Mouse (Mus musculus): ENCODE measurements around the gene AY358078.
"Not testable (repeated sequence)": the region's sequence is repeated elsewhere in the genome, so short reads cannot be mapped to it uniquely, and the experiment has no call there.

AY358078 gene

GRCm38 (mm10) chr14:51799746-51800145 lies at the start of gene AY358078:
AY358078 (plus strand) TSS chr14:51800046.
- DNase-seq, result no peak

DNA sequence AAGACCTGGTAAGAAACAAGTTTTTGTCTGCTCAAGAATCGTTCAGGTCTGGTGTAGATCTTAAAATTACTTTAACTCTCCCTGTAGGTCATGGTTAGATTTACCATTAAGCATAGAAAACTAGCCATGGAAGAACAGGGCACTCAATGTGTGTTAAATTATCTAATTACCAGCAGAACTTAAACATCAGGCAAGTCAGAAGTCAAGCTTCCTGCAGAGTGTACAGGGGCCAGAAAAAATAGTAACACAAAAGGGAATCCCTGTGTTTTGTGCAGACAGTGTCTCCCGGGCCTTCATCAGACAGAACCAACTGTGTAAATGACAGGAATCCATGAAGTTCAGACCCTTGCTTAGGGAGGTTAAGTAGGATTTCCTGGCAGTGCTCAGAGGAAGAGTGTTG lies 43.9 kb upstream of the AY358078 start:
- DNase-seq, result no peak

DNA sequence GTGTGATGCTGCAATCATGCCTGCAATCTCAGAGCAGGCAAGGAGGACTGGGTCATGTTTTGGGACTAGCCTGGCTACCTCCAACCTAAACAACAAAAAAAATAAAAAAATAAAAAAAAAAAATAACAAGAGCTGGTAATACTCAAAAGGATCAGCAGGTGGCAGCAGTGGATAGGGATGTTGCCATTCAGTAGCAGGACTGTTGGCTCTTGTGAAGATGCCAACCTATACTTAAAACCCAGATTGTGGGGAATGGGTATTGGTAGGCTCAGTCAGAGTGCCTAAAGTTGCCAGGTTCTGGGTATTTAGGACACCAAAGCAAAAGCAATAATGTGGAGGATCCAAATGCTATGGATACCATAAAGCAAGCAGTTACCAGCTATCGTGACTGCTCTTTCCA lies 28.5 kb upstream of the AY358078 start:
- DNase-seq, result not testable (repeated sequence)

DNA sequence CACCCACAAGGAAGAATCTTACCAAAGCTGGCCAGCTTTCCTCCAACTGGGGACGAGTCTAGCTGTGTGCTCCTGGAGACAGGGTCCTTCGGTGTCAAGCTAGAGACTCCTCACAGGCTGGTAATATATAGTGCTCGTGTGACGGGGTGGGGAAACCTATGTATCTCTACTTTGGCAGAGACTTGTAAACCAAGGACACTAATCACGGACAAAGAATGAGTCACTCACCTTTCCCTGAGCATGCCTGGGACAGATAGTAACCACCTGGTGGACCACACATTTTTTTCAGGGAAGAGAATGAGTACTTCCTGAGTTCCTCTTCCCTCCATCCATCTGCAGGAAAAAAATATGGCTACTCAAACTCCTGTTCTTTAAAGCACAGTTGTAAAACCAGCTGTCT lies 26.4 kb upstream of the AY358078 start, which contains the start of gene Ang4:
Gene Ang4, minus strand, starts transcription at position 101 of the 400 bp plus-strand sequence.
- no peak for DNase-seq

DNA sequence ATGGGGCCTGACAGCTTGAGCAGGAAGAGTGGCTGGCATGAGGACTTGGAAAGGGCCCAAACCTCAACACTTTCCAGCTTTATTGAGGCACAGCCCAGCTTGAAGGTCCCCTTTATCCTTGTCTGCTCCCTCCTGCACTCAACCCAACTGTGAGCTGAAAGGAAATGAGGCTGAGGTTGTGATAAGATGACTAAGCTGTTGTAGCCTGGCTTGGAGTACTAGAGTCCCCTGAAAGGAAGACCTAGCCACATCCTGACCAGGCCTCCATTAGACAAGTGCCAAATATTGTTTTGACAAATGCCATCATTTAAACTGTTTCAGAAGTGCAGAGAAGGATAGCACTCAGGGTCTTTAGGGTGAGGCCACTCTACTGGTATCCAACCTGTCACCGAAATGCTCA lies 22.1 kb upstream of the AY358078 start:
- no peak for DNase-seq

GRCm38 (mm10) chr14:51778865-51779481 lies 20.9 kb upstream of the AY358078 start:
- DNase-seq, result no peak

DNA sequence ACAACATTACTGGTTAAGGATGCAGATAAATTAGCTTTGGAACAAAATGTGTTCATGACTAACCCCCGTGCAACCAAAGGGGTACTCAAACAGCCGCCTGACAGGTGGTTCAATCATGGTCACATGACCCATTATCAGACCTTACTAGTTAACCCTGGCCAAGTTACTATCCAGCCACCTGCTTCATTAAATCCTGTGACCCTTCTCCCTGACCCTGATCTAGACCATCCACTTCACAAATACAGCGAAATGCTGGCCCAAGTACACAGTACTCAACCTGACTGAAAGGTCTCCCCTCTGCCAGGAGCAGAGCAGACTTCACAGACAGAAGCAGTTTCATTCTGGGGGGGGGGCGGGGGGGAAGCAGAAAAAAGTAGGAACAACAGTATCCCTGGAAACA lies 13.5 kb upstream of the AY358078 start:
- no peak for DNase-seq

DNA sequence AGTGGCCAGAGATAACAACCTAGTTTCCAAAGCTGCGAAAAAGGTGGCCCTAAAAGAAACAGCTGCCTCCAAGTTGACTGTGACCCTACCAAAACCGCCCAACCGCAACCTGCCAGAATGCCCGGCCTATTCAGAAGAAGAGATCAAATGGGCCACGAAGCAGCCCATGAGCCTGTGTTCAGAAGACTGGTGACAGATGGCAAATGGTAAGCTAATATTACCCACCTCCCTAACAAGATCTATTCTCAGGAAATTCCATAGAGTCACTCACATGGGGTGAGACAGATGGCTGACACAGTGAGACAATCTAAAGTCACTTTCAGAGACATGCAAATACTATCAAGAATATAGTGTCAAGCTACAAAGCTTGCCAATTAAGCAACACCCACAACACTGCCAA lies 12.8 kb upstream of the AY358078 start:
- no peak for DNase-seq

GRCm38 (mm10) chr14:51789196-51789595 lies 10.7 kb upstream of the AY358078 start:
- no peak for DNase-seq

DNA sequence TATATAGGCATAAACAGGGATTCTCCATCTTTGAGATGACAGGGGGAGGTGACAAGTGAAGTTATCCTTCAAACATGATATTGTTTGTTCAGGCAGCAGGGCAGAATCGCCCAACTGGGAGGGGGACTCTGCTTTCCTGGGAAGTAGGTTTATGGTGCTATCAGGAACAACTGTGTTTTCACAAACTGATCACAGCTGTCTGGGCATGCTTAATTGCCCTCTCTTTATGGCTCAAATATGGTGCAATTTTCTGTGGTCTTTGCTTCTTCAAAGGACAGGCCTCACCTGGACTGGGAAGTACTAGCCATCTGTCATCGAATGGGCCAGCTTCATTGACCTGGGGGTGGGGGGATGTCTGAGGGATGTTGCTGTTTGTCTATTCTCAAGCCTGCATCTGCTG lies 5.7 kb upstream of the AY358078 start:
- no peak for DNase-seq

DNA sequence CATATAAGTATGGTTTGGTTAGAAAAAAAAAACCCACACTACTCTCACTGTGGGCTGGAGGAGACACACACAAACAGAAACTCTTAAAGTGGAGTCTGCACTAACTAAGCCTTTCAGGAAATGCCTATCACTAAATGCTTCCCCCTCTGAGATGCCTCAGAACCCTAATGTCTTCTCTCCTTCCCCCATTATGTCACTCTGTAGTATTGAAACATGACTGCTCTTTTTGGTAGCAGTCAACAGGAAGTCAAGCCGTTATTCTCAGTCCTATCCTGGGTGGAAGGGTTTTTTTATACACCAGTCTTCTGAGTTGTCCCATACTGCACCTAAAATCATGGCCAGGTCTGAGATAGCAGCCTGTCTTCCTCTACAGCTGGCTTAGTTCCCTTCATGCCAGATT lies 26.8 kb downstream of the AY358078 start:
- DNase-seq, result no peak

- not testable (repeated sequence) for DNase-seq
Observed at GRCm38 (mm10) chr14:51827842-51828241, 28.0 kb downstream of the AY358078 start.

GRCm38 (mm10) chr14:51829188-51829587 lies 29.3 kb downstream of the AY358078 start:
- DNase-seq, result no peak

DNA sequence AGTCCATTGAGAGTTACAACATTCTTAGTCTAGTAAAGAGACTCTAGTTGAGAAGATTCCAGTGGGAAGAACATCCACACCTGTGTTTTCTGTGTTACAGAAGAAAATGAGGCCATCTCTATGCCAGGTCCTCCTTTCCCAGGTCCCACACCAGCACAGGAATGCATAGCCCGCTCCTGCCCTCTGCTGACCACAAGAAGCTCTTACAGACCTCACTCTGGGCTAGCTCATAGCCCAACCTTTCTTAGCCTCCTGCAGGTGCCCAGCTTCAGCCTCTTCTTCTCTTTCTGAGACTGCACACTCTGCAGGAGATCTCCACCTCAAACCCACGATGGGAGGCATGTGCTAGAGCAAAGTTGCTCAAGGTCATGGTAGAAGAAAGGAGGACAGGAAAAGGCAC lies 38.6 kb downstream of the AY358078 start:
- not testable (repeated sequence) for DNase-seq

- no peak for DNase-seq
Observed at GRCm38 (mm10) chr14:51842250-51842649, 42.4 kb downstream of the AY358078 start.

- DNase-seq, result no peak
Observed at GRCm38 (mm10) chr14:51842781-51843180, 42.9 kb downstream of the AY358078 start.

DNA sequence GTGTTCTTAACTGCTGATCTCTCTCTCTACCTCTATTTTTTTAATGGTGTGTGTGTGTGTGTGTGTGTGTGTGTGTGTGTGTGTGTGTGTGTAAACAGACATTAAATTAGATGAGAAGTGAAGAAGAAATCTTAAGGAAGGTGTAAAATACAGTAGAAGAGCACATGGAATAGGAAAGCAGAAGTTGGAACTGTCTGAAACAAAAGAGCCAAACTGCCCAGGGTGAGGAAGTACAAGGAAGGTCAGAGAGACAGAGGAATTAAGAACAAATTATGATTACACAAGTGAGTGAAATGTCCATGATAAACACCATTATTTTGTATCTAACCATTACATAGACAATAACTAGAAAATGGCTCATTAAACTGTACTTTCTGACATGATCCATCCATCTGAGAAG lies 44.0 kb downstream of the AY358078 start:
- no peak for DNase-seq

GRCm38 (mm10) chr14:51846566-51846965 lies 46.7 kb downstream of the AY358078 start:
- no peak for DNase-seq

DNA sequence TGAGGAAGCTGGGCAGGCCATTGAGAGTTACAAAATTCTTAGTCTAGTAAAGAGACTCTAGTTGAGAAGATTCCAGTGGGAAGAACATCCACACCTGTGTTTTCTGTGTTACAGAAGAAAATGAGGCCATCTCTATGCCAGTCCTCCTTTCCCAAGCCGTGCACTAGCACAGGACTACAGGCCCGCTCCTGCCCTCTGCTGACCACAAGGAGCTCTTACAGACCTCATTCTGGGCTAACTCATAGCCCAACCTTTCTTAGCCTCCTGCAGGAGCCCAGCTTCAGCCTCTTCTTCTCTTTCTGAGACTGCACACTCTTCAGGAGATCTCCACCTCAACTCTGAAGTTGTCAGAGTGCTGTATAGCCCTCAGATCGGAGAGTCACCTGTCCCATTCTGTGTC lies 51.2 kb downstream of the AY358078 start:
- not testable (repeated sequence) for DNase-seq

- DNase-seq, result no peak
Observed at GRCm38 (mm10) chr14:51853399-51853798, 53.6 kb downstream of the AY358078 start, which contains the start of gene Ear6. Ear6 (plus strand) TSS chr14:51853699.

- not testable (repeated sequence) for DNase-seq
Observed at GRCm38 (mm10) chr14:51855280-51855679, 55.4 kb downstream of the AY358078 start.

DNA sequence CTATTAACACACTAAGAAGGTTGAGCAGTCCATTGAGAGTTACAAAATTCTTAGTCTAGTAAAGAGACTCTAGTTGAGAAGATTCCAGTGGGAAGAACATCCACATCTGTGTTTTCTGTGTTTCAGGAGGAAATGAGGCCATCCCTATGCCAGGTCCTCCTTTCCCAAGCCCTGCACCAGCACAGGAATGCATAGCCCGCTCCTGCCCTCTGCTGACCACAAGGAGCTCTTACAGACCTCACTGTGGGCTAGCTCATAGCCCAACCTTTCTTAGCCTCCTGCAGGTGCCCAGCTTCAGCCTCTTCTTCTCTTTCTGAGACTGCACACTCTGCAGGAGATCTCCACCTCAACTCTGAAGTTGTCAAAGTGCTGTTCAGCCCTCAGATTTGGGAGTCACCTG lies 63.8 kb downstream of the AY358078 start:
- DNase-seq, result peak; percentile 11

- no peak for DNase-seq
Observed at GRCm38 (mm10) chr14:51870756-51871155, 70.9 kb downstream of the AY358078 start.

GRCm38 (mm10) chr14:51871741-51872140 lies 71.9 kb downstream of the AY358078 start:
- no peak for DNase-seq

All from lung, postnatal 10 days (tissue).